Mouse (Mus musculus): Measurements from ENCODE around the gene Cmya5. TPM values are rescaled to one million over a fixed set of nuclear protein-coding genes. Genes with fewer than 3 reads are reported as not detected.

The Cmya5 gene
- polyA plus RNA-seq, 1 experiment from 2014 or later = 0.19 TPM

- Histone ChIP-seq H3K4me3 (replicated peaks; ENCODE audit: low read length) (no peak overlapping the region), H3K27ac (ENCODE audit: low read length) (no peak overlapping the region), H3K4me1 (replicated peaks; ENCODE audit: control insufficient read depth, insufficient read depth, low read length) (no peaks in the 10 kb centered on the region), H3K36me3 (ENCODE audit: control insufficient read depth, insufficient read depth) (no peaks in the 10 kb centered on the region), H3K27me3 (replicated peaks; ENCODE audit: control insufficient read depth, insufficient read depth, low read length) (no peaks in the 10 kb centered on the region), H3K9ac (replicated peaks; ENCODE audit: low read depth, low read length) (no peak overlapping the region), H3K9me3 (ENCODE audit: control insufficient read depth, low read length) (no peaks in the 10 kb centered on the region), H3K4me2 (ENCODE audit: low read length) (no peak overlapping the region)
- 90% methylated on average over 3 of the region's 3 CpGs for WGBS
- ATAC-seq = no peak
These were observed 13.8 kb downstream of the Cmya5 start for GRCm38 (mm10) chr13:93130674-93131073.

- ATAC-seq = no peak
- Histone ChIP-seq H3K9ac (replicated peaks; ENCODE audit: low read depth, low read length) (no peak overlapping the region), H3K4me2 (ENCODE audit: low read length) (no peak overlapping the region), H3K27ac (ENCODE audit: low read length) (no peak overlapping the region), H3K4me3 (replicated peaks; ENCODE audit: low read length) (no peak overlapping the region), H3K36me3 (ENCODE audit: control insufficient read depth, insufficient read depth) (no peaks in the 10 kb centered on the region), H3K9me3 (ENCODE audit: control insufficient read depth, low read length) (no peaks in the 10 kb centered on the region), H3K4me1 (replicated peaks; ENCODE audit: control insufficient read depth, insufficient read depth, low read length) (no peaks in the 10 kb centered on the region), H3K27me3 (replicated peaks; ENCODE audit: control insufficient read depth, insufficient read depth, low read length) (no peaks in the 10 kb centered on the region)
- WGBS = 68% methylated on average over 5 of the region's 5 CpGs
These were observed 15.6 kb downstream of the Cmya5 start for GRCm38 (mm10) chr13:93128961-93129360.

- Histone ChIP-seq H3K27ac (ENCODE audit: low read length) (no peak overlapping the region), H3K36me3 (ENCODE audit: control insufficient read depth, insufficient read depth) (no peaks in the 10 kb centered on the region), H3K4me1 (replicated peaks; ENCODE audit: control insufficient read depth, insufficient read depth, low read length) (no peaks in the 10 kb centered on the region), H3K27me3 (replicated peaks; ENCODE audit: control insufficient read depth, insufficient read depth, low read length) (no peaks in the 10 kb centered on the region), H3K4me2 (ENCODE audit: low read length) (no peak overlapping the region), H3K4me3 (replicated peaks; ENCODE audit: low read length) (no peak overlapping the region), H3K9me3 (ENCODE audit: control insufficient read depth, low read length) (no peaks in the 10 kb centered on the region), H3K9ac (replicated peaks; ENCODE audit: low read depth, low read length) (no peak overlapping the region)
- WGBS = 78% methylated on average over 8 of the region's 8 CpGs
- ATAC-seq = no peak
These were observed 16.2 kb downstream of the Cmya5 start for GRCm38 (mm10) chr13:93128111-93128860.

- Histone ChIP-seq H3K9ac (replicated peaks; ENCODE audit: low read depth, low read length) (no peak overlapping the region), H3K4me1 (replicated peaks; ENCODE audit: control insufficient read depth, insufficient read depth, low read length) (no peaks in the 10 kb centered on the region), H3K9me3 (ENCODE audit: control insufficient read depth, low read length) (no peaks in the 10 kb centered on the region), H3K4me3 (replicated peaks; ENCODE audit: low read length) (no peak overlapping the region), H3K27ac (ENCODE audit: low read length) (no peak overlapping the region), H3K27me3 (replicated peaks; ENCODE audit: control insufficient read depth, insufficient read depth, low read length) (no peaks in the 10 kb centered on the region), H3K36me3 (ENCODE audit: control insufficient read depth, insufficient read depth) (no peaks in the 10 kb centered on the region), H3K4me2 (ENCODE audit: low read length) (no peak overlapping the region)
- ATAC-seq = no peak
- 91% methylated on average over 9 of the region's 9 CpGs for WGBS
These were observed 22.2 kb downstream of the Cmya5 start for GRCm38 (mm10) chr13:93122321-93122720.

GRCm38 (mm10) chr13:93117241-93117640 is 27.3 kb downstream of the Cmya5 start:
- 68% methylated on average over 7 of the region's 7 CpGs for WGBS
- no peaks in the 10 kb centered on the region for H3K9me3 ChIP-seq (ENCODE audit: control insufficient read depth, low read length)
- no peak overlapping the region for H3K27ac ChIP-seq (ENCODE audit: low read length)
- H3K27me3 ChIP-seq (replicated peaks; ENCODE audit: control insufficient read depth, insufficient read depth, low read length) = no peaks in the 10 kb centered on the region
- H3K4me1 ChIP-seq (replicated peaks; ENCODE audit: control insufficient read depth, insufficient read depth, low read length) = no peaks in the 10 kb centered on the region
- no peak overlapping the region for H3K9ac ChIP-seq (replicated peaks; ENCODE audit: low read depth, low read length)
- no peaks in the 10 kb centered on the region for H3K36me3 ChIP-seq (ENCODE audit: control insufficient read depth, insufficient read depth)
- H3K4me2 ChIP-seq (ENCODE audit: low read length) = no peak overlapping the region
- H3K4me3 ChIP-seq (replicated peaks; ENCODE audit: low read length) = no peak overlapping the region
- ATAC-seq = no peak

- 58% methylated on average over 4 of the region's 4 CpGs for WGBS
- no peak overlapping the region for H3K4me2 ChIP-seq (ENCODE audit: low read length)
- H3K4me3 ChIP-seq (replicated peaks; ENCODE audit: low read length) = no peak overlapping the region
- H3K9ac ChIP-seq (replicated peaks; ENCODE audit: low read depth, low read length) = no peak overlapping the region
- no peaks in the 10 kb centered on the region for H3K4me1 ChIP-seq (replicated peaks; ENCODE audit: control insufficient read depth, insufficient read depth, low read length)
- no peaks in the 10 kb centered on the region for H3K9me3 ChIP-seq (ENCODE audit: control insufficient read depth, low read length)
- H3K36me3 ChIP-seq (ENCODE audit: control insufficient read depth, insufficient read depth) = no peaks in the 10 kb centered on the region
- no peaks in the 10 kb centered on the region for H3K27me3 ChIP-seq (replicated peaks; ENCODE audit: control insufficient read depth, insufficient read depth, low read length)
- H3K27ac ChIP-seq (ENCODE audit: low read length) = no peak overlapping the region
- no peak for ATAC-seq
These were observed 42.0 kb downstream of the Cmya5 start for GRCm38 (mm10) chr13:93102340-93103090.

GRCm38 (mm10) chr13:93098596-93098995 is 45.9 kb downstream of the Cmya5 start:
- 87% methylated on average over 3 of the region's 3 CpGs for WGBS
- ATAC-seq = no peak
- Histone ChIP-seq H3K27ac (ENCODE audit: low read length) (no peak overlapping the region), H3K4me2 (ENCODE audit: low read length) (no peak overlapping the region), H3K4me1 (replicated peaks; ENCODE audit: control insufficient read depth, insufficient read depth, low read length) (no peaks in the 10 kb centered on the region), H3K4me3 (replicated peaks; ENCODE audit: low read length) (no peak overlapping the region), H3K9ac (replicated peaks; ENCODE audit: low read depth, low read length) (no peak overlapping the region), H3K27me3 (replicated peaks; ENCODE audit: control insufficient read depth, insufficient read depth, low read length) (no peaks in the 10 kb centered on the region), H3K9me3 (ENCODE audit: control insufficient read depth, low read length) (no peaks in the 10 kb centered on the region), H3K36me3 (ENCODE audit: control insufficient read depth, insufficient read depth) (no peaks in the 10 kb centered on the region)

- Histone ChIP-seq H3K4me1 (replicated peaks; ENCODE audit: control insufficient read depth, insufficient read depth, low read length) (no peaks in the 10 kb centered on the region), H3K4me2 (ENCODE audit: low read length) (no peak overlapping the region), H3K27ac (ENCODE audit: low read length) (no peak overlapping the region), H3K9ac (replicated peaks; ENCODE audit: low read depth, low read length) (no peak overlapping the region), H3K27me3 (replicated peaks; ENCODE audit: control insufficient read depth, insufficient read depth, low read length) (no peaks in the 10 kb centered on the region), H3K9me3 (ENCODE audit: control insufficient read depth, low read length) (no peaks in the 10 kb centered on the region), H3K36me3 (ENCODE audit: control insufficient read depth, insufficient read depth) (no peaks in the 10 kb centered on the region), H3K4me3 (replicated peaks; ENCODE audit: low read length) (no peak overlapping the region)
- WGBS = 95% methylated on average over 6 of the region's 6 CpGs
- ATAC-seq = no peak
These were observed 47.9 kb downstream of the Cmya5 start for GRCm38 (mm10) chr13:93096643-93097042.

GRCm38 (mm10) chr13:93095097-93095791 is 49.3 kb downstream of the Cmya5 start:
- no peaks in the 10 kb centered on the region for H3K27me3 ChIP-seq (replicated peaks; ENCODE audit: control insufficient read depth, insufficient read depth, low read length)
- ATAC-seq = no peak
- H3K9me3 ChIP-seq (ENCODE audit: control insufficient read depth, low read length) = no peaks in the 10 kb centered on the region
- H3K27ac ChIP-seq (ENCODE audit: low read length) = no peak overlapping the region
- no peak overlapping the region for H3K4me3 ChIP-seq (replicated peaks; ENCODE audit: low read length)
- WGBS = 90% methylated on average over 15 of the region's 15 CpGs
- H3K4me1 ChIP-seq (replicated peaks; ENCODE audit: control insufficient read depth, insufficient read depth, low read length) = no peaks in the 10 kb centered on the region
- H3K36me3 ChIP-seq (ENCODE audit: control insufficient read depth, insufficient read depth) = no peaks in the 10 kb centered on the region
- H3K9ac ChIP-seq (replicated peaks; ENCODE audit: low read depth, low read length) = no peak overlapping the region
- no peak overlapping the region for H3K4me2 ChIP-seq (ENCODE audit: low read length)
